Mouse (Mus musculus): ENCODE data around the gene Foxr1.

- TF ChIP-seq CTCF (IDR thresholded peaks at IDR 0.05; ENCODE audit: control insufficient read depth, insufficient read depth, insufficient read length), result no peak
- no peak for TF ChIP-seq USF1 (IDR thresholded peaks at IDR 0.05; ENCODE audit: low read depth)
Observed at GRCm38 (mm10) chr9:44417892-44418363, 23.0 kb downstream of the Foxr1 start.
